Mouse (Mus musculus) left cerebral cortex, adult 18-20 months (tissue): ENCODE measurements around the gene Hbp1. TPM values are rescaled to one million over a fixed set of nuclear protein-coding genes. Genes with fewer than 3 reads are reported as not detected.

Experiments used
- DNase-seq, 2 experiments: peaks; one replicate each; pipeline ENCODE4 v3.0.0; 2021 to 2022; ENCODE audit warnings: low spot score in 2 of 2, mixed read lengths in 1 of 2
- total RNA-seq, 2 experiments: library from RNA; stranded (reverse); gene quantifications; 2 replicates each; pipeline ENCODE4 v1.2.3; 2021

Hbp1 gene
- total RNA-seq, 2 experiments from 2014 or later: 20.9 to 21.2 TPM

- no peak for DNase-seq
These were observed 37.3 kb downstream of the Hbp1 start for GRCm38 (mm10) chr12:31912966-31913551.

- no peak for DNase-seq
These were observed 42.9 kb downstream of the Hbp1 start for GRCm38 (mm10) chr12:31907436-31907835.

GRCm38 (mm10) chr12:31905696-31906551 lies 44.4 kb downstream of the Hbp1 start:
- DNase-seq: peak in 1 of 2 experiments; percentile 26

GRCm38 (mm10) chr12:31900391-31900914 lies 49.9 kb downstream of the Hbp1 start:
- DNase-seq: no peak

- no peak for DNase-seq
These were observed 52.9 kb downstream of the Hbp1 start for GRCm38 (mm10) chr12:31897456-31897855.

DNA sequence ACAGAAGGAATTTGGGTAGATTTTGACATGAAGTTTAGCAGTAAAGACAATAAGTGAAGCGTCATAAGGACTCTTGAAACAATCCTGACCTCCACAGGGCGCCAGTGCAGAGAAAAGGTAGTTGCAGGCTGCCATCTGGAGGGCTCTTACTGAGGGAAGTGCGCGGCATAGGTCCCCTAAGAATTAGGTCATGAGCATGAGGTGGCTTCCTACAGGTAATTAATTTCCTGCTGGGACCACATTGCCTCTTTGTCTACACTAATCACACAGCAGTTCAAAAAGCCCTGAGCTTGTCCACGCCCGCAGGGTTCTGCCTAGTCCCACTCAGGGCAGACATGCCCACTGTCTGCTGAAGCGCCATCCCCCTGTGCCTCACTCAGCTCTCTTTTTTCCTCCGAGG lies 53.3 kb downstream of the Hbp1 start:
- no peak for DNase-seq

GRCm38 (mm10) chr12:31896295-31896694 lies 54.0 kb downstream of the Hbp1 start:
- no peak for DNase-seq

GRCm38 (mm10) chr12:31895888-31896287 lies 54.4 kb downstream of the Hbp1 start:
- peak; percentile 74 to 80 for DNase-seq

DNA sequence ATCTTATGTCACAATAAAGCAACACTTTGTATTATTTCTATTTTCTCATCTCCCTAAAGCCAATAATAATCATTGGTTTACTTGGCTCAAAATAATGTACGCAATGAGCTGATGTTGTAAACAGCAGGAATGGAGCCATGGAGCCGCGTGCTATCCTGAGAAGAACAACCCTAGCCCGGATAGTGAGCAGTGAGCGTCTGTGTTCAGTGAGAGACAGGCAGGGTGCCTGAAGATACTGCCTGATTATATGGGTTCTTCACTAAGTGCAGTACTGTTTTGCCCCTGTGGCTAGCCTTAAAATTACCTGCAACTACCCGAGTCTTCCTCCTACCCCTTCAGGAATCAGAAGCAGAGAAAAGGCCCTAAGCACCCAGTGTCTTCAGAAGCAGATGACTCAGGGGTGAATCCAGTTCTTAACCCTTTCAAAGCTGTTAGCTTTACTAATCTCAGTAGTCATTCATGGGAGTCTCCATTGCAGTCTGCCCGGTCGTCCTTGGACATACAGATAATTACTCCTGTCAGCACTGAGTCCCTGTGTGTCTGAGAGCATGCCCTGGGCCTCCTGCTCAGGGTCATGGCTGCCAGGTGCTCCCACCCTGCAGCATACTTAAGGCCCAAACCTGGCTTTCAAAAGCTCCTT lies 55.1 kb downstream of the Hbp1 start:
- DNase-seq: no peak

DNA sequence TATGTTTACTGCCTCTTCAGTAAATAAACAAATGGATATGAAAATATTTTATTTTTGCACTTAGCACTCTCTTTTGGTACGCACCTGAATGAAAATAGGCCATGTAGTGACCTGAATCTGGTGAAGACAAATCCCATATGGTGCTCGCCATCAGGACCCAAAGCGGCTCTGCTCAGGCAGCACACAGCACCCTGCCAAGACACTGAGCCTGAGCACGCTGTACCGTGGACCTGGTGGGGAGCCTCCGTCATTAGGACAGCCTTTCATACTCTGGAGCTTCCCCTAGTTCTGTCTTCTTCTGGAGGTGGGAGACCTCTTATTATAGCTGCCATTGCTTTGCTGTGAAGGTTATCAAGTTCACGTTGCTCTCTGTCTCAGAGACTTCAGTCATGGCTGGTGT lies 57.6 kb downstream of the Hbp1 start:
- DNase-seq: no peak

GRCm38 (mm10) chr12:31892079-31892478 lies 58.3 kb downstream of the Hbp1 start:
- DNase-seq: no peak

DNA sequence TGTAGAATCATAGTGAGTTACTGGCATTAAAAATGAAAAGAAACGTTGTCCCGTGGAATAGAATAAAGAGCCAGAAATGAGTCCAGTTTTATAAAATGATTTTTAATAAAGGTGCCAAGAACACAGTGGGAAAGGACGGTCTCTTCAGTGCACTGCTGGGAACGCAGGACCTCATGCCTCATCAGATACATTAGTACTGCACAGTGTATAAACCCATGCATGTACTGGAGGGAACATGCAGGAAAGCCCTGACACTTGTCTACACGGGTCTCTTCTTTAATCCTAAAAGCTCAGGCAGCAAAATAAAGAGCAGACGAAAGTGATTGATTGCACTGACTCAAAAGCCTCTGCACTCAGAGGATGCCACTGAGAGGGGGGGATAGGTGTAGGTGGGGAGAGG lies 59.6 kb downstream of the Hbp1 start:
- DNase-seq: no peak

DNA sequence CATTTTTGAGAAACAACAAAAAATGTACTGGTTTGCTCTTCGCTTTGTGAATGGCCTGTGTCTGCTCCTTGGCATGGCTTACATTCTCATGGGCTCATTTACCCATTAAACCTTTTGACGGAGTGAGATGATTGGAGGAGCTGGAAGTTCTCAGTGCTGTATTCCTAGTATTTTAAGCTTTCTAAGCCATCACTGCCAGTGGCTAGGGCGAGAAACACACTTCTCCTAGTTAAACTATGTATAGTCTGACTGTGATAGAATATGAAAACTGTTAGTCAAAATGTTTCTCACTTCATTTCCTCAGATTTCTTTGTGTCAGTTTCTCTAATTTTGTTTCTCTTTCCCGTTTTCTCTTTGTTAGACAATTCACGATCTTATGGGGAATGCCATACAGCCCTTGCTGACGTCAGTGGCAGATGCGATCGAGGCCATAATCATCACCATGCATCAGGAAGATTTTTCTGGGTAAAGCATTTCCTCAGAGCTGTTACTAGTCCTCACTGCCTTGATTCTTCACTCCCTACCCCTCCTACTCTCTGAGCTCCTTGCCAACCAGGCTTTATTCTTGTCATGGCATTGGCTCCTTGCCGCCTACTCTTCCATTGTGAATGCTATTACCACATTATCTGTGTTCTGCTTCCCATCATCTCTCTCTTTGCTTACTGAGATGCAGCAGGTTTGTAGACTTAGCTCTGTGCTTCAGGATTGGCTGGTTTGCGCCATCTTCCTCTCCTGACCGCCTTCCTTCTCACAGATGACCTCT lies 64.3 kb downstream of the Hbp1 start:
- DNase-seq: peak; percentile 76 to 81

- DNase-seq: no peak
These were observed 65.3 kb downstream of the Hbp1 start for GRCm38 (mm10) chr12:31885084-31885483.

DNA sequence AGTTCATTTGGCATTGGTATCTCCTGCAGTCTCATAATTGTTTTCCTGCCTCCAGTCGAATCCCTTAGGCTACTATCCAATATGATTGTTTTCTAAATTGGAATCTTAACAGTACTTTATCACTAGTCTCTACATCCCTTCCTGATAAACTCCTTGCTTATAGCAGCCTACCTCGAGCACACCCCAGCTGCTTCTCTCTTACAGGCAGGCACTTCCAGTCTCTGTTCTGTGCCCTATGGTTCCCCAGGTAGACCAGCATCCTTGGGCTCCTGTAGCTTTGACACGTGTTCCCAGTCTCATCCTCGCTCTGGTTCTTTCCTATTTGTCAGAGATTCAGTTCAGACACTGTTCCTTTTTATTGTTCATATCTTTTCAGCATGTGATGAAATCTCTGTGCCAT lies 66.0 kb downstream of the Hbp1 start:
- no peak for DNase-seq

- no peak for DNase-seq
These were observed 67.6 kb downstream of the Hbp1 start for GRCm38 (mm10) chr12:31882736-31883135.

DNA sequence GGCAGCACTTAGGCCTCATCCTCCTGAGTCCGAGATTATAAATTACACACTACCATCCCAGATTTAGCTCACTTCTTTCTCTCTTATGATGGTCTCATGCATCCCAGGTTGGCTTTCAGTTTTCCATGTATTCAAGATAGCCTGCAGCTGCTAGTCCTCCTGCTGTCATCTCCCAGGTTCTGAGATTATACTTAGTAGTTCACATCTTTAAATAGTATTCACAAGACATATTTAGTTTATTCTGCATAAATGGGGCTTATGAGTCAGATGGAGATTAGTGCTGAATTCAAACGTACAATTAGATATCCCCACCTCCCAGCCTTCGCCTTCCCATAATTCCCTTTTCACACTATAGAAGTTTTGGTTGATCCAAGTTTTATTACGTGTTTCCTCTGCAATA lies 73.6 kb downstream of the Hbp1 start:
- DNase-seq: no peak
